Mouse (Mus musculus) urinary bladder, postnatal 14 days (tissue): Measurements from ENCODE around the gene Maml3.
A peak's percentile ranks its signal among the peaks of the same experiment; 100 is the strongest.

Experiments
- DNase-seq: peaks from one replicate; pipeline ENCODE4 v3.0.0; 2021; ENCODE audit warnings: low spot score

Gene Maml3

GRCm38 (mm10) chr3:52090230-52090873, 14.5 kb downstream of the Maml3 start:
- DNase-seq, result no peak

DNA sequence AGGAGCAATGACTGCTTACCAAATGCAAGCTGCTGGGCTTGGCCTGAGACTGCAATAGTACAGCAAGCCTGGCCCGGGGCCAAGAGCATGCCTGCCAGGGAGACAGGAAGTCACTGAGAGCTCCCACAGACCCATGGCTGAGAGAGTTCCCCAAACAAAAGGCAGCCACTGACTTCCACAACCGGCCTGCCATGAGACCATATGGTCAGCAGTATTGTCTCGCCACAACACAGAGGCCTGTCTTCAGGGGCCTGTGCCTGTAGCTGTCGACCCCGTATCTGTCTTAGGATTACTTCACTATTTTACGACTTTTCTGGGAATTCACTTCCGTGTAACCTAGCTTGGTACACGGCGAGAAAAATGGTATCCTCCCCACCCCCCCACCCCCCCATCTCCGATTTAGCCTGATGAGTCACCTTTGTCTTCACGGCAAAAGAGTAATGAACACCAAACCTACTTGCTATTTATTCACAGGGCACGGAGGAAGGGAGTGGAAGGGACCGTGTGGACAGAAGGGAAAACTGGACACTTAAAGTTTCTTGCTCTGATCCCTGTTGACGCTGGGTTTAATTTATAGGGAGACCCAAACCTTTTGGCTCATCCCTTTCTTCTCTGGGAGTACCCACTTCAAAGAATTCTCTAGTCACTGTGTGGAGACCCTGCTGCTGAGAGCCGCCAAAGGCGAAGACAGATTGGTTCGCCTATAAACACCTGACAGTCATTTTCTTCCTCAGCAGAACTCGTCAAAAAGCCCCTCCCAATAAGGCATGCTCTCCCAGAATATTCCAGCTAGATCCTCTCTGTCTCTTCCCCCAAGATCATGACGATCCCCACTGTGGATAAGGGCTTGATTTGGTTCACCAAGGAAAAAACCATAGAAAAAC, 16.2 kb downstream of the Maml3 start:
- peak; percentile 96 for DNase-seq

DNA sequence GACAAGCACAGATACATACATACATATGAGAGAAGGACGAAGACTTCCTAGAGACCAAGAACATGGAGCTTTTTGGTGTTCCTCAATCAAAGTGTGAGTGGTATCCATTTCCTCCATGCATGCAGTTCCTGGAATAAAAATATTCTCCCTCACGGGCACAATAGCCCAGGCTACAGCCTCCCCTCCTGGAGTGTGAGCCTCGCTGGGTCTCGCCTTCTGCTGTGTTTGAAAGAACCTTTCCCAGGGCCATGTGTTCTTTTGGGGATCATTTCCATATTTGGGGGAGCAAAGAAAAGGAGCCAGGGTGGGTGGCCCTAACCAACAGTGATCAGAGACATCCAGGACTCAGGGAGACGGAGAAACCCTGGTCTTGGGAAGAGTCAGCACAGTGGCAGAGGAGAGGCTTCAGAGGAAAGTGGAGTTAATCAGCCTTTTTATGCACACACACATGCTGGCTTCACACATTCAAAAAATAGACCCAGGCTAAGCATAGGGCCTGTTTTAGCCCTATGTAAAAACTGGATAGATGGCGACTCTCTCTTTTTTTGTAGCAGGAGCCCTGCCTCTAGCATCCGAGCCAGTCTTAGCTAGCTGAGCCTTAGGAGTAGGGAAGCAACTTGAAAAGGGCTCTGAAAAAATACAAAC, 17.1 kb downstream of the Maml3 start:
- no peak for DNase-seq

GRCm38 (mm10) chr3:52078763-52079162, 26.1 kb downstream of the Maml3 start:
- no peak for DNase-seq

- no peak for DNase-seq
These were observed 30.9 kb downstream of the Maml3 start for GRCm38 (mm10) chr3:52073959-52074358.

DNA sequence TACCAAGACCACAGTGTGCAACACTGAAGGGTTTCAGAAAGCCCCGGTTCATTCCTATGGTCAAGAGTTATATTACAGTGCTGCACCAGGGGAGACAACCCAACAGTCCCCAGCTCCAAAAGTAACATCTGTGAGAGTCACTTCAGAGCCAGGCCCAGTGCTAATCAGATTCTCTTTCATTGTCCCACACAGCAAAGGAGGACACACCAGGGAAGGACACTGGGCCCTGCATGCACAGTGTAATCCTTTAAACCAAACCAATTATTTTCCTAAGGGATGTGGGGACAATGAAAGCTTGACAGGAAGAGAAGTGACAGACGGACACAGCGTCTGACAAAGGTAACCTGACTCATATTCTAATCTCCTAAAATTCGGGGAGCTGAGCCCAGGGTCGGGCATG, 32.9 kb downstream of the Maml3 start:
- DNase-seq, result no peak

GRCm38 (mm10) chr3:52070163-52070478, 34.8 kb downstream of the Maml3 start:
- DNase-seq, result no peak

GRCm38 (mm10) chr3:52069304-52070162, 35.3 kb downstream of the Maml3 start:
- peak; percentile 74 for DNase-seq

GRCm38 (mm10) chr3:52068885-52069284, 36.0 kb downstream of the Maml3 start:
- no peak for DNase-seq

DNA sequence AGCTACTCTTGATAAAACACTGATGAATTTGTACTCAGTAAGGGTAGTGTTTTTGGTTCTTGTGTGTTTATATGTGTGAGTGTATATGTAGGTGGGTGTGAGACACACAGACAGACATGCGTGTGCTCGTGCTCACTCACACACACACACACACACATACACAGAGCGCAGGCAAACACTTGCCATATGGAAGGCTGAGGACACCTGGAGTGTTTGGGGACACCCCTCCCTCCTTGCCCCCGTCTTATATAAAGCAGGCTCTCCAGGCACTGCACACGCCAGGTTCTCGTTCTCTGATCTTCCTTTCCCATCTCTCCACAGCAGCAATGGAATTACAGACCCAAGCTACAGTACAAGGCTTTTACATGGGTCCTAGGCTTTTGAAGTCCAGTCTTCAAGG, 37.7 kb downstream of the Maml3 start:
- no peak for DNase-seq

DNA sequence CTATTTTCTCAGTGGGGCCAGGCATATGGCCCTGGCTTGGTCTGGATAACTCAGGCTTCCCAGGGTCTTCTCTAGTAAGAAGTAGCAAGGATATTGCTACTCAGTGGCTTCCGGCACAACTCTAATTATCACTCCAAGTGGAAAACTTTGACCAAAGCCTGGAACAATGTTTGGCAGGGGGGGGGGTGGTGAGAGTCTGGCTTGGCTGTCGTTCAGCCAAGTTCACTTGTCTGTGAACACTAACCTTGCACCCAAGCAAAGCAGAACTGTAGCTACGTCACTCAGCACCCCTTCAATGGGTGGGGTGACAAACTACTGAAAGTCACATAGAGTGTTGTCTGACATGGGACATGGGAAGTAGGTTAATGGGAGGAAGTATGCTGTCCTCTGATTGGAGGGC, 38.7 kb downstream of the Maml3 start:
- DNase-seq, result no peak

DNA sequence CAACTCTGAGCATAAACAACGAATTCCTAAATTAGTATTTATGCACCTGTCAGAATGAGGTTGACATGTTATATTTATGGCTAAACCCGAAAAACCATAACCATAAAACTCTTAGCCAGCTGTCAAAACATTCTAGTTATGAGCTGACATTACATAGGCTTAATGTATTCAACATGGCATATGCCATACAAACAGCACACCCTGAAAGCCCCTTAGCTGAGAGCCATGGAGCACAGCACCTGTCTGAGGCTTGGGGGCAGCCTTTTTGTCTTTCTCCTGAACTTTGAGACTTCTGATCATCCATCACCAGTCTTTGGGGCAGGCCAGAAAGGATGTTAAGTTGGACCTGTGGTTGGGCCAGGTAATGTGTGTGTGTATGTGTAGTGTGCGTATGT, 41.6 kb downstream of the Maml3 start:
- no peak for DNase-seq

GRCm38 (mm10) chr3:52062389-52063260, 42.3 kb downstream of the Maml3 start:
- DNase-seq, result no peak

DNA sequence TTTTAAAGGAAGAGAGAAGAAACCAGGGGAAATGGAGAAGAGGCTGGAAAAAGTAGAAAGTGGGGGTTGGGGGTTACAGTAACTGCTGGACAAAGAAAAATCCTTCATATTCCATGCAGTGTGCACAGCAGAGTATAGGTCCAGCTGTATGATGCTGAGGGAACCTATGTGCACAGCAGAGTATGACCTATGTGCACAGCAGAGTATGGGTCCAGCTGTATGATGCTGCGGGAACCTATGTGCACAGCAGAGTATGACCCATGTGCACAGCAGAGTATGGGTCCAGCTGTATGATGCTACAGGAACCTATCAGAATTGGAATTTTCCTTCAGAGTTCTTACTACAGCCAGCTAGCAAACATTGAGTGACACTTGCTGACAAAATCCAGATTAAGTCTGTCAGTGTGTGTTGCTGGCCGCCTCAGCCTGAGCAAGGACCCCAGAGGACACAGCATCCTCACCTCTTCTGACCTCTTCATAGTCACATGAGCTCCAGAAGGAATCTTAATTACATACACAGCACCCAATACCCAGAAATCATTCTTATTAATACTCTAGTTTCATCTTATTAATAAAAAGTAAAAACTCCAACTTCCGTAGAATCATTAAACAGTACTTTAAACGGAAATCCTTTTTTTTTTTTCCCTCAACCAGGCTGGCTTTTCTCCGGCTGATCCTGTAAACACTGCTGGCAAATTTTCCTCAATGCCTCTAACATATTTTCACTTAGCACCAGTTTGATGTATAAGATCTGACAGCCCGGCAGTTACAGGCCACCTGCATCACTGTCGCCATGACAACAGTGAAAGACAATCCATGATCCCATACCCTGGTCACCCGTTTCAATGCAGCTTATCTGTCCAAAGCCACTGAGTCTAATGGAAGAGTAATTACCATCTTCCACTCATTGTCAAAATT, 43.1 kb downstream of the Maml3 start:
- no peak for DNase-seq

DNA sequence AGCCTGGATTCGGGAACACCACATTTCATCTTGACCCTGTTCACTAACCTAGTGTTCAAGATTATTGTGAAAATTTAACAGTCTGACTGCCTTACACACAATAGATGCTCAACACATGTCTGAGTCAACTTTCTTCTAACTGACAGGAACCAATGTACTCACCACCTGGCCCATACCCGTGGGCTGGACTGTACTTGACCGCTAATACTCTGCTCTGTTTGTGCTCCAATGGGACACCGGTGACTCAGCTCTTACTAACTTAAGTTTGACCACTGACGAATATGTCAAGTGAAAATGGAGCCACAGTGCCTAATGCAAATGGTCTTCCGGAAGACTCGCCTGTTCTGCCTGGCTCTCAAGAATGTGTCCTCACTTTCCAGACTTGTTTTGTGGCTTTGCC, 44.0 kb downstream of the Maml3 start:
- no peak for DNase-seq

GRCm38 (mm10) chr3:52051801-52052200, 53.1 kb downstream of the Maml3 start:
- DNase-seq, result no peak

- DNase-seq, result no peak
These were observed 56.8 kb downstream of the Maml3 start for GRCm38 (mm10) chr3:52048082-52048481.

DNA sequence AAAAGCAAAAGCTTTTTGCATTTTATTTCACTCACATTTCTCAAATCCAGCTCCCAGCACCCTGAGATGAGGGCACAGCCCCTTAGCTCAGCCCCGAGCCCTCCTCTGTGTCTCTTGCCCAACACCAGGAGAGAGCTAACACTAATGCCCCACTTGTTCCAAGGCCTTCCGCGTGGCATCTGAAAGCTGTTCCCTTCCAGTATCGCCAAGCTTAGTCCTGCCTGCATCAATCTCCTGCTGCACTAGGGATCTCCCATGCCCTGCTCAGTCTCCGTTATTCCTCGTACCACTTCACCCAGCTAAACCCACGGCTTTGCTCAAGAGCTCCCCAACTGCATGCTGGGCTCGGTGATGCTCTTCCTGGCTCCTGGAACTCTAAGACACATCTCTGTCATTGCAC, 57.3 kb downstream of the Maml3 start:
- no peak for DNase-seq

- peak; percentile 96 for DNase-seq
These were observed 57.9 kb downstream of the Maml3 start for GRCm38 (mm10) chr3:52046895-52047372.
